Mouse (Mus musculus): ENCODE measurements around the gene Ntm.

Gene Ntm

GRCm38 (mm10) chr9:29748070-29748469 lies 214.9 kb downstream of the Ntm start:
- no peak for DNase-seq

GRCm38 (mm10) chr9:29738835-29739526 lies 224.0 kb downstream of the Ntm start:
- DNase-seq: no peak

GRCm38 (mm10) chr9:29736031-29736430 lies 226.9 kb downstream of the Ntm start:
- no peak for DNase-seq

- DNase-seq: no peak
Measured at GRCm38 (mm10) chr9:29732895-29733294, 230.0 kb downstream of the Ntm start.

GRCm38 (mm10) chr9:29731672-29732071 lies 231.3 kb downstream of the Ntm start:
- no peak for DNase-seq

GRCm38 (mm10) chr9:29727540-29728432 lies 235.2 kb downstream of the Ntm start:
- DNase-seq: no peak

GRCm38 (mm10) chr9:29721461-29721860 lies 241.5 kb downstream of the Ntm start:
- no peak for DNase-seq

GRCm38 (mm10) chr9:29716795-29717194 lies 246.1 kb downstream of the Ntm start:
- no peak for DNase-seq

GRCm38 (mm10) chr9:29698276-29698675 lies 264.7 kb downstream of the Ntm start:
- no peak for DNase-seq

GRCm38 (mm10) chr9:29694151-29694550 lies 268.8 kb downstream of the Ntm start:
- no peak for DNase-seq

- no peak for DNase-seq
Measured at GRCm38 (mm10) chr9:29691186-29691855, 271.6 kb downstream of the Ntm start.

GRCm38 (mm10) chr9:29682224-29682623 lies 280.7 kb downstream of the Ntm start:
- no peak for DNase-seq

- no peak for DNase-seq
Measured at GRCm38 (mm10) chr9:29680677-29681076, 282.3 kb downstream of the Ntm start.

- DNase-seq: peak in 1 of 2 experiments; percentile 54
Measured at GRCm38 (mm10) chr9:29673911-29674310, 289.0 kb downstream of the Ntm start.

- no peak for DNase-seq
Measured at GRCm38 (mm10) chr9:29671861-29672260, 291.1 kb downstream of the Ntm start.

GRCm38 (mm10) chr9:29663286-29663685 lies 299.7 kb downstream of the Ntm start:
- no peak for DNase-seq

- peak in 1 of 2 experiments; percentile 58 for DNase-seq
Measured at GRCm38 (mm10) chr9:29661468-29662145, 301.3 kb downstream of the Ntm start.

GRCm38 (mm10) chr9:29660059-29660613 lies 302.8 kb downstream of the Ntm start:
- DNase-seq: no peak

- no peak for DNase-seq
Measured at GRCm38 (mm10) chr9:29657761-29658465, 305.0 kb downstream of the Ntm start.

- peak in 1 of 2 experiments; percentile 53 for DNase-seq
Measured at GRCm38 (mm10) chr9:29654885-29655284, 308.1 kb downstream of the Ntm start.

- DNase-seq: no peak
Measured at GRCm38 (mm10) chr9:29653678-29654235, 309.2 kb downstream of the Ntm start.
